Mouse (Mus musculus) adrenal gland, postnatal 4 days (tissue): ENCODE data around the gene Gm28038. TPM values are rescaled to one million over a fixed set of nuclear protein-coding genes. Genes with fewer than 3 reads are reported as not detected.

ENCODE experiments used
- DNase-seq, 2 experiments: peaks; one replicate each; pipeline ENCODE4 v3.0.0; 2021 to 2022; ENCODE audit warnings: low spot score in 2 of 2, mixed read lengths in 2 of 2
- total RNA-seq, 2 experiments: library from RNA; stranded (reverse); gene quantifications; 2 replicates each; pipeline ENCODE4 v1.2.3; 2021

The Gm28038 gene
- total RNA-seq, 2 experiments from 2014 or later: not detected

GRCm38 (mm10) chr2:30343601-30344137, 62.8 kb downstream of the Gm28038 start:
- peak in 1 of 2 experiments; percentile 54 for DNase-seq

DNA sequence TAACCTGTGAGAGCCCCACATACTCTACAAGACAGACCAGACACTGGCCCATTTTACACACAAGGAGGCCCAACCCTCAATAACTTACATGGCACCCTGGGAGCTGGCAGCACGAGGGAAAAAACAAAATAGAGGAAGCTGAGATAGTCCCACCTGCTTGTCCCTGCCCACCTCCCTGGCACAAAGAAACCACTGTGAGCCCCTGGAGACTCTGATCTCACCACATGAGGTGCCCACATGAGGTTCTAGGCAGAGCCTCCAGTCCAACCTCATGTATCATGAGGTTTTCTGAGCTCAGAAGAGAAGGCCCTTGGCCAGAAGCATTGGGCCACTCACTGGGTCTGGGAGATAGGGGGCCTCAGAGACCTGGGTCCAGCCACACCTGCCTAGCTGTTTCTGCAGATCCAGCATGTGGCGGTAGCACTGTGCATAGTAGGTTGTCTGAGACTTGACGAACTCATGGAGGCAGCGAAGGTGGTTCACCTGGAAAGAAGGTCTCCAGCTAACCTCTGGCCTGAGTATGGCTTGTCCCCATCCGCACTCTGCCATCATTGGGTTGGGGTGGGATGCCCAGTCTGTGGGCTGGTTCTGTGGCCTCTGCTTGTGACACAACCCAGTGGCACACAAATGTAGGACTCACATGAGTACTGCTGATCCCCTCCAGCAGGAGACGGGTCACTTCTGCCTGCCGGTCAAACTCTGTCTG, 65.3 kb downstream of the Gm28038 start:
- no peak for DNase-seq

GRCm38 (mm10) chr2:30349196-30349595, 68.4 kb downstream of the Gm28038 start:
- DNase-seq: no peak

Other genes with a start within 250 kb of the Gm28038 start
- gene Wdr34, start 232.2 kb upstream of the Gm28038 start, total RNA-seq: 10 to 100 TPM; 35.9 to 39.2 TPM
- 100 to 1,000 TPM; 326 to 328 TPM for gene Set, start 223.7 kb upstream of the Gm28038 start, total RNA-seq
- 10 to 100 TPM; 11.4 to 12.4 TPM for gene Pkn3, start 203.4 kb upstream of the Gm28038 start, total RNA-seq
- 10 to 100 TPM; 17.5 to 18.5 TPM for gene Zdhhc12, start 187.4 kb upstream of the Gm28038 start, total RNA-seq
- gene Zer1, start 156.5 kb upstream of the Gm28038 start, total RNA-seq: 10 to 100 TPM; 55.4 to 56.2 TPM
- 10 to 100 TPM; 66.6 to 68.6 TPM for gene Tbc1d13, start 147.3 kb upstream of the Gm28038 start, total RNA-seq
- gene Endog, start 109.5 kb upstream of the Gm28038 start, total RNA-seq: 10 to 100 TPM; 27.3 to 33.4 TPM
- 10 to 100 TPM; 25.1 to 26.2 TPM for gene Spout1, start 102.6 kb upstream of the Gm28038 start, total RNA-seq
- gene Kyat1, start 75.2 kb upstream of the Gm28038 start, total RNA-seq: 10 to 100 TPM; 19.9 to 21.6 TPM
- gene Lrrc8a, start 43.3 kb upstream of the Gm28038 start, total RNA-seq: 10 to 100 TPM; 46.2 to 47.3 TPM
- gene Gm28035, start 40.5 kb upstream of the Gm28038 start, total RNA-seq: 1 to 10 TPM; 1.3 TPM
- gene Phyhd1, start 14.8 kb upstream of the Gm28038 start, total RNA-seq: 10 to 100 TPM; 15.4 to 16.6 TPM
- gene Dolk, start 5.3 kb downstream of the Gm28038 start, total RNA-seq: 10 to 100 TPM; 36.0 to 36.5 TPM
- 10 to 100 TPM; 46.9 TPM for gene Nup188, start 5.4 kb downstream of the Gm28038 start, total RNA-seq
- 100 to 1,000 TPM; 106 to 107 TPM for gene Sh3glb2, start 78.3 kb downstream of the Gm28038 start, total RNA-seq
- gene Miga2, start 83.2 kb downstream of the Gm28038 start, total RNA-seq: 10 to 100 TPM; 65.1 to 71.1 TPM
- gene Dolpp1, start 111.2 kb downstream of the Gm28038 start, total RNA-seq: 10 to 100 TPM; 25.9 to 33.9 TPM
- gene Crat, start 134.8 kb downstream of the Gm28038 start, total RNA-seq: 10 to 100 TPM; 77.6 to 90.3 TPM
- 100 to 1,000 TPM; 165 to 169 TPM for gene Ptpa, start 135.0 kb downstream of the Gm28038 start, total RNA-seq
- gene Ier5l, start 193.2 kb downstream of the Gm28038 start, total RNA-seq: 10 to 100 TPM; 10.6 to 11.6 TPM